Mouse (Mus musculus) bone marrow macrophage, adult 2 months (primary cell): ENCODE measurements around the gene Zmym4.

Experiments used
- CTCF ChIP-seq: IDR thresholded peaks from 2 replicates; pipeline ENCODE4 v1.5.1; 2012; ENCODE audit warnings: low read depth, mild to moderate bottlenecking, low read length, moderate library complexity
- POLR2A ChIP-seq: IDR thresholded peaks from 2 replicates; pipeline ENCODE4 v1.6.1; 2012; ENCODE audit warnings: mild to moderate bottlenecking, low read depth, low read length, borderline replicate concordance

- TF ChIP-seq CTCF (no peak), POLR2A (no peak)
Measured at GRCm38 (mm10) chr4:126845664-126846063, 122.3 kb downstream of the Zmym4 start.
